ENCODE assay signal across 8 mouse cellular contexts in genomic region chr10:14544608-14544940, GRCm38 (mm10). TPM values are rescaled to one million over a fixed set of nuclear protein-coding genes. Genes with fewer than 3 reads are reported as not detected.
A peak's percentile ranks its signal among the peaks of the same experiment; 100 is the strongest.
DNase-seq lines count a peak whose midpoint lies in the region; ATAC-seq and TF ChIP-seq lines count a peak whose summit lies in the region.

No protein-coding gene starts in this region.

- peak overlapping the region; percentile 68 for H3K4me3 ChIP-seq in kidney, postnatal 0 days (replicated peaks; ENCODE audit: low read depth, low read length)
- H3K4me3 ChIP-seq in embryonic facial prominence, embryonic 11.5 days (ENCODE audit: low read depth, low read length) = peak overlapping the region; percentile 74
- peak overlapping the region; percentile 88 for H3K4me3 ChIP-seq in hindbrain, embryonic 15.5 days
- H3K4me3 ChIP-seq in midbrain, embryonic 13.5 days (replicated peaks) = peak overlapping the region; percentile 62

- DNase-seq in kidney, postnatal 0 days (ENCODE audit: low spot score) = no peak
- no peak for DNase-seq in kidney, adult 18-20 months
- no peak for DNase-seq in embryonic facial prominence, embryonic 11.5 days (ENCODE audit: low spot score)
- DNase-seq in adrenal gland, postnatal 25 days = no peak
- no peak for DNase-seq in right cerebral cortex, adult 2 months (ENCODE audit: low spot score in 2 of 2)
- no peak for DNase-seq in adrenal gland, postnatal 36 days

- peak overlapping the region; percentile 63 for H3K9ac ChIP-seq in kidney, postnatal 0 days (ENCODE audit: low read depth, low read length)
- peak overlapping the region; percentile 71; the same call in 1 of the 2 replicates for H3K9ac ChIP-seq in embryonic facial prominence, embryonic 11.5 days (replicated peaks; ENCODE audit: low read length)
- peak overlapping the region; percentile 58 for H3K9ac ChIP-seq in hindbrain, embryonic 15.5 days
- H3K9ac ChIP-seq in midbrain, embryonic 13.5 days (replicated peaks) = peak overlapping the region; percentile 73

- no peak for TF ChIP-seq CTCF in kidney, postnatal 0 days (IDR thresholded peaks at IDR 0.05; ENCODE audit: low read depth)

- peak overlapping the region; percentile 97 for H3K4me2 ChIP-seq in kidney, postnatal 0 days (ENCODE audit: low read length)
- peak overlapping the region; percentile 100 for H3K4me2 ChIP-seq in embryonic facial prominence, embryonic 11.5 days (ENCODE audit: low read depth, low read length)
- peak overlapping the region; percentile 100 for H3K4me2 ChIP-seq in hindbrain, embryonic 15.5 days
- H3K4me2 ChIP-seq in midbrain, embryonic 13.5 days (replicated peaks) = peak overlapping the region; percentile 100

- WGBS in kidney, postnatal 0 days = 6% methylated on average over 9 of the region's 9 CpGs
- 7% methylated on average over 9 of the region's 9 CpGs for WGBS in embryonic facial prominence, embryonic 11.5 days
- WGBS in hindbrain, embryonic 15.5 days = 8% methylated on average over 9 of the region's 9 CpGs
- WGBS in midbrain, embryonic 13.5 days = 10% methylated on average over 9 of the region's 9 CpGs

- H3K9me3 ChIP-seq in kidney, postnatal 0 days (replicated peaks; ENCODE audit: low read length) = no peaks in the 10 kb centered on the region
- H3K9me3 ChIP-seq in embryonic facial prominence, embryonic 11.5 days (replicated peaks; ENCODE audit: control insufficient read depth, low read length) = no peaks in the 10 kb centered on the region
- H3K9me3 ChIP-seq in hindbrain, embryonic 15.5 days = no peaks in the 10 kb centered on the region
- no peaks in the 10 kb centered on the region for H3K9me3 ChIP-seq in midbrain, embryonic 13.5 days

- peak; percentile 19; the same call in 1 of the 2 replicates for ATAC-seq in kidney, postnatal 0 days (replicated peaks; ENCODE audit: low FRiP score, low read depth)
- 0 out of 2 replicates have a peak, but pooled peaks have one; percentile 12 for ATAC-seq in embryonic facial prominence, embryonic 11.5 days (replicated peaks; ENCODE audit: insufficient number of reproducible peaks, low FRiP score, low TSS enrichment, low read depth)
- ATAC-seq in hindbrain, embryonic 15.5 days (ENCODE audit: low FRiP score, low read depth) = no peak
- ATAC-seq in midbrain, embryonic 13.5 days = peak; percentile 10; the same call in 1 of the 2 replicates

- no peaks in the 10 kb centered on the region for H3K27me3 ChIP-seq in kidney, postnatal 0 days (ENCODE audit: insufficient read depth, low read length)
- peaks cover 6% of the 10 kb centered on the region for H3K27me3 ChIP-seq in embryonic facial prominence, embryonic 11.5 days (ENCODE audit: control insufficient read depth, insufficient read depth, low read length)
- H3K27me3 ChIP-seq in hindbrain, embryonic 15.5 days = peaks cover 7% of the 10 kb centered on the region; the same call in 1 of the 2 replicates
- peaks cover 25% of the 10 kb centered on the region for H3K27me3 ChIP-seq in midbrain, embryonic 13.5 days

- no peaks in the 10 kb centered on the region for H3K4me1 ChIP-seq in kidney, postnatal 0 days (replicated peaks; ENCODE audit: insufficient read depth, low read length)
- no peaks in the 10 kb centered on the region for H3K4me1 ChIP-seq in embryonic facial prominence, embryonic 11.5 days (ENCODE audit: control insufficient read depth, insufficient read depth, low read length)
- H3K4me1 ChIP-seq in hindbrain, embryonic 15.5 days (replicated peaks) = peaks cover 4% of the 10 kb centered on the region; the same call in 1 of the 2 replicates
- H3K4me1 ChIP-seq in midbrain, embryonic 13.5 days (replicated peaks) = peaks cover 13% of the 10 kb centered on the region; the same call in 1 of the 2 replicates

- no peaks in the 10 kb centered on the region for H3K36me3 ChIP-seq in kidney, postnatal 0 days (ENCODE audit: insufficient read depth, low read length)
- H3K36me3 ChIP-seq in embryonic facial prominence, embryonic 11.5 days (replicated peaks; ENCODE audit: control insufficient read depth, insufficient read depth, low read depth, low read length) = no peaks in the 10 kb centered on the region
- H3K36me3 ChIP-seq in hindbrain, embryonic 15.5 days = no peaks in the 10 kb centered on the region
- no peaks in the 10 kb centered on the region for H3K36me3 ChIP-seq in midbrain, embryonic 13.5 days

- peak overlapping the region; percentile 47; the same call in 1 of the 2 replicates for H3K27ac ChIP-seq in kidney, postnatal 0 days
- H3K27ac ChIP-seq in embryonic facial prominence, embryonic 11.5 days (replicated peaks; ENCODE audit: low read depth, low read length) = no peak overlapping the region
- no peak overlapping the region for H3K27ac ChIP-seq in hindbrain, embryonic 15.5 days (replicated peaks)
- no peak overlapping the region for H3K27ac ChIP-seq in midbrain, embryonic 13.5 days

RNA-seq across cellular contexts. Expression of gene Adgrg6, which starts 0.9 kb away (rescaled TPM):
- 3.8 and 4.9 TPM in 2 replicates for polyA plus RNA-seq in kidney, postnatal 0 days (2015; fragmentation: Nextera tagmentation; extraction: Ambion mirVana)
- 1.4 and 3.5 TPM in 2 replicates for polyA plus RNA-seq in embryonic facial prominence, embryonic 11.5 days (2014; fragmentation: Nextera tagmentation; extraction: Ambion mirVana)
- 1.9 and 2.1 TPM in 2 replicates for polyA plus RNA-seq in hindbrain, embryonic 15.5 days (2015; fragmentation: Nextera tagmentation; extraction: Ambion mirVana)
- 1.1 and 1.3 TPM in 2 replicates for polyA plus RNA-seq in midbrain, embryonic 13.5 days (2015; fragmentation: Nextera tagmentation; extraction: Ambion mirVana)
- total RNA-seq in adrenal gland, postnatal 25 days (2021) = 0.81 and 1.3 TPM in 2 replicates
- total RNA-seq in adrenal gland, postnatal 36 days (2021) = 1 to 10 TPM; 1.4 to 1.5 TPM
